Mouse (Mus musculus): ENCODE measurements around the gene Flvcr2. TPM values are rescaled to one million over a fixed set of nuclear protein-coding genes. Genes with fewer than 3 reads are reported as not detected.
"Not testable (repeated sequence)": the region's sequence is repeated elsewhere in the genome, so short reads cannot be mapped to it uniquely, and the experiment has no call there.

Gene Flvcr2
- polyA plus RNA-seq (2016; fragmentation: Nextera tagmentation; extraction: Ambion mirVana), result 1.8 and 1.9 TPM in 2 replicates

GRCm38 (mm10) chr12:85745827-85746695 lies at the start of gene Flvcr2:
Gene Flvcr2, plus strand, starts transcription at chr12:85746539.
- WGBS, result 1% methylated on average over 44 of the region's 51 CpGs
- Histone ChIP-seq H3K36me3 (no peaks in the 10 kb centered on the region), H3K27me3 (peaks cover 8% of the 10 kb centered on the region; the same call in 1 of the 2 replicates), H3K9me3 (no peaks in the 10 kb centered on the region), H3K9ac (peak within 1 kb of the TSS; percentile 52), H3K4me2 (replicated peaks) (peak within 1 kb of the TSS; percentile 76), H3K4me1 (no peaks in the 10 kb centered on the region), H3K4me3 (peak within 1 kb of the TSS; percentile 42), H3K27ac (peak within 1 kb of the TSS; percentile 51; the same call in 1 of the 2 replicates)
- peak; percentile 86 for ATAC-seq (ENCODE audit: insufficient number of reproducible peaks, insufficient read depth, low FRiP score, low TSS enrichment)

- not testable (repeated sequence) for H3K27me3 ChIP-seq, H3K9ac ChIP-seq, H3K27ac ChIP-seq, H3K4me1 ChIP-seq, H3K9me3 ChIP-seq, H3K36me3 ChIP-seq
- 36% methylated on average over 17 of the region's 37 CpGs for WGBS
- H3K4me3 ChIP-seq, result peak overlapping the region; percentile 17; the same call in 1 of the 2 replicates
- 0 out of 2 replicates have a peak, but pooled peaks have one; percentile 60 for ATAC-seq (ENCODE audit: insufficient number of reproducible peaks, insufficient read depth, low FRiP score, low TSS enrichment)
- peak overlapping the region; percentile 31 for H3K4me2 ChIP-seq (replicated peaks)
Observed at GRCm38 (mm10) chr12:85698179-85698578, 48.2 kb upstream of the Flvcr2 start.

GRCm38 (mm10) chr12:85700191-85700841 lies 46.0 kb upstream of the Flvcr2 start:
- ATAC-seq (ENCODE audit: insufficient number of reproducible peaks, insufficient read depth, low FRiP score, low TSS enrichment), result no peak
- Histone ChIP-seq H3K27ac (no peak overlapping the region), H3K4me3 (no peak overlapping the region), H3K4me1 (peaks cover 5% of the 10 kb centered on the region; the same call in 1 of the 2 replicates), H3K9ac (no peak overlapping the region), H3K36me3 (no peaks in the 10 kb centered on the region), H3K9me3 (no peaks in the 10 kb centered on the region), H3K4me2 (replicated peaks) (no peak overlapping the region), H3K27me3 (no peaks in the 10 kb centered on the region)
- WGBS, result 68% methylated on average over 6 of the region's 6 CpGs

GRCm38 (mm10) chr12:85700842-85701223 lies 45.5 kb upstream of the Flvcr2 start:
- Histone ChIP-seq H3K4me3 (no peak overlapping the region), H3K9me3 (no peaks in the 10 kb centered on the region), H3K4me1 (peaks cover 10% of the 10 kb centered on the region; the same call in 1 of the 2 replicates), H3K27ac (no peak overlapping the region), H3K27me3 (no peaks in the 10 kb centered on the region), H3K9ac (no peak overlapping the region), H3K4me2 (replicated peaks) (no peak overlapping the region), H3K36me3 (no peaks in the 10 kb centered on the region)
- ATAC-seq (ENCODE audit: insufficient number of reproducible peaks, insufficient read depth, low FRiP score, low TSS enrichment), result no peak
- 85% methylated on average over 7 of the region's 7 CpGs for WGBS

GRCm38 (mm10) chr12:85702166-85703055 lies 43.9 kb upstream of the Flvcr2 start:
- ATAC-seq (ENCODE audit: insufficient number of reproducible peaks, insufficient read depth, low FRiP score, low TSS enrichment), result no peak
- Histone ChIP-seq H3K4me2 (replicated peaks) (no peak overlapping the region), H3K9ac (no peak overlapping the region), H3K4me1 (peaks cover 20% of the 10 kb centered on the region; the same call in 1 of the 2 replicates), H3K27me3 (no peaks in the 10 kb centered on the region), H3K36me3 (no peaks in the 10 kb centered on the region), H3K4me3 (no peak overlapping the region), H3K9me3 (no peaks in the 10 kb centered on the region), H3K27ac (no peak overlapping the region)
- 78% methylated on average over 15 of the region's 15 CpGs for WGBS

GRCm38 (mm10) chr12:85703507-85703906 lies 42.8 kb upstream of the Flvcr2 start:
- Histone ChIP-seq H3K9me3 (no peaks in the 10 kb centered on the region), H3K36me3 (no peaks in the 10 kb centered on the region), H3K4me3 (no peak overlapping the region), H3K4me2 (replicated peaks) (no peak overlapping the region), H3K27ac (no peak overlapping the region), H3K27me3 (no peaks in the 10 kb centered on the region), H3K4me1 (peaks cover 20% of the 10 kb centered on the region; the same call in 1 of the 2 replicates), H3K9ac (no peak overlapping the region)
- 77% methylated on average over 3 of the region's 3 CpGs for WGBS
- no peak for ATAC-seq (ENCODE audit: insufficient number of reproducible peaks, insufficient read depth, low FRiP score, low TSS enrichment)

- H3K4me1 ChIP-seq, result peaks cover 20% of the 10 kb centered on the region; the same call in 1 of the 2 replicates
- no peaks in the 10 kb centered on the region for H3K9me3 ChIP-seq
- no peak for ATAC-seq (ENCODE audit: insufficient number of reproducible peaks, insufficient read depth, low FRiP score, low TSS enrichment)
- H3K27me3 ChIP-seq, result no peaks in the 10 kb centered on the region
- H3K4me3 ChIP-seq, result no peak overlapping the region
- 74% methylated on average over 7 of the region's 7 CpGs for WGBS
- no peaks in the 10 kb centered on the region for H3K36me3 ChIP-seq
- no peak overlapping the region for H3K4me2 ChIP-seq (replicated peaks)
- H3K9ac ChIP-seq, result no peak overlapping the region
- H3K27ac ChIP-seq, result no peak overlapping the region
Observed at GRCm38 (mm10) chr12:85704566-85704965, 41.8 kb upstream of the Flvcr2 start.

GRCm38 (mm10) chr12:85705002-85705830 lies 41.1 kb upstream of the Flvcr2 start:
- H3K4me3 ChIP-seq, result peak overlapping the region; percentile 28
- ATAC-seq (ENCODE audit: insufficient number of reproducible peaks, insufficient read depth, low FRiP score, low TSS enrichment), result peak; percentile 78
- H3K4me1 ChIP-seq, result peaks cover 20% of the 10 kb centered on the region; the same call in 1 of the 2 replicates
- H3K27me3 ChIP-seq, result no peaks in the 10 kb centered on the region
- H3K27ac ChIP-seq, result no peak overlapping the region
- H3K36me3 ChIP-seq, result no peaks in the 10 kb centered on the region
- no peaks in the 10 kb centered on the region for H3K9me3 ChIP-seq
- peak overlapping the region; percentile 60 for H3K4me2 ChIP-seq (replicated peaks)
- H3K9ac ChIP-seq, result peak overlapping the region; percentile 43
- WGBS, result 13% methylated on average over 20 of the region's 20 CpGs

GRCm38 (mm10) chr12:85705831-85706530 lies 40.4 kb upstream of the Flvcr2 start:
- 16% methylated on average over 17 of the region's 17 CpGs for WGBS
- no peak for ATAC-seq (ENCODE audit: insufficient number of reproducible peaks, insufficient read depth, low FRiP score, low TSS enrichment)
- Histone ChIP-seq H3K9me3 (no peaks in the 10 kb centered on the region), H3K4me1 (peaks cover 20% of the 10 kb centered on the region; the same call in 1 of the 2 replicates), H3K9ac (peak overlapping the region; percentile 43), H3K27ac (no peak overlapping the region), H3K4me2 (replicated peaks) (peak overlapping the region; percentile 60), H3K4me3 (peak overlapping the region; percentile 28), H3K27me3 (no peaks in the 10 kb centered on the region), H3K36me3 (no peaks in the 10 kb centered on the region)

- ATAC-seq (ENCODE audit: insufficient number of reproducible peaks, insufficient read depth, low FRiP score, low TSS enrichment), result no peak
- Histone ChIP-seq H3K36me3 (no peaks in the 10 kb centered on the region), H3K9ac (no peak overlapping the region), H3K4me1 (peaks cover 20% of the 10 kb centered on the region; the same call in 1 of the 2 replicates), H3K9me3 (no peaks in the 10 kb centered on the region), H3K27ac (no peak overlapping the region), H3K4me3 (no peak overlapping the region), H3K27me3 (no peaks in the 10 kb centered on the region), H3K4me2 (replicated peaks) (no peak overlapping the region)
- 74% methylated on average over 4 of the region's 4 CpGs for WGBS
Observed at GRCm38 (mm10) chr12:85706906-85707305, 39.4 kb upstream of the Flvcr2 start.
